Mouse (Mus musculus) embryonic facial prominence, embryonic 12.5 days (tissue): Measurements from ENCODE around the gene Gpr156. TPM values are rescaled to one million over a fixed set of nuclear protein-coding genes. Genes with fewer than 3 reads are reported as not detected.

ENCODE experiments used
- ATAC-seq: fragments of 200-750 bp; cut with Nextera tagmentation; 2 replicates; pipeline ENCODE4 v1.8.0; 2017; ENCODE audit not compliant: insufficient number of reproducible peaks, insufficient read depth, low FRiP score, low TSS enrichment
- H3K27ac ChIP-seq: fragments of 300-500 bp; sonication (generic); 2 replicates; pipeline ENCODE4 v1.5.1; 2016; ENCODE audit warnings: mild to moderate bottlenecking
- H3K27me3 ChIP-seq: fragments of 300-500 bp; sonication (generic); 2 replicates; pipeline ENCODE4 v1.6.1; 2016; ENCODE audit warnings: mild to moderate bottlenecking, moderate library complexity
- H3K36me3 ChIP-seq: fragments of 300-500 bp; sonication (generic); 2 replicates; pipeline ENCODE4 v1.6.1; 2016; ENCODE audit warnings: mild to moderate bottlenecking
- H3K4me1 ChIP-seq: fragments of 300-500 bp; sonication (generic); 2 replicates; pipeline ENCODE4 v1.6.1; 2016
- H3K4me2 ChIP-seq: fragments of 300-500 bp; sonication (generic); replicated peaks from 2 replicates; pipeline ENCODE4 v1.6.1; 2016; ENCODE audit warnings: mild to moderate bottlenecking, moderate library complexity
- H3K4me3 ChIP-seq: fragments of 300-500 bp; sonication (generic); 2 replicates; pipeline ENCODE4 v1.5.1; 2016; ENCODE audit warnings: mild to moderate bottlenecking
- H3K9ac ChIP-seq: fragments of 300-500 bp; sonication (generic); 2 replicates; pipeline ENCODE4 v1.6.1; 2016; ENCODE audit warnings: mild to moderate bottlenecking, moderate library complexity
- H3K9me3 ChIP-seq: fragments of 300-500 bp; sonication (generic); 2 replicates; pipeline ENCODE4 v1.6.1; 2016; ENCODE audit warnings: mild to moderate bottlenecking, moderate library complexity
- WGBS: fragments of 180-500 bp; shearing (Covaris S2); methylation state at CpG from one replicate; pipeline ENCODE4 v1.1.7; 2016; 5-methylcytosine and 5-hydroxymethylcytosine counted together
- polyA plus RNA-seq: library from polyadenylated mRNA; unstranded; fragments of >200 nt; fragmentation: Nextera tagmentation; extraction: Ambion mirVana; gene quantifications from 2 replicates; pipeline ENCODE4 v1.2.1, GENCODE M21; 2016

Gene Gpr156
- polyA plus RNA-seq, 1 experiment from 2014 or later, result 1.5 TPM

DNA sequence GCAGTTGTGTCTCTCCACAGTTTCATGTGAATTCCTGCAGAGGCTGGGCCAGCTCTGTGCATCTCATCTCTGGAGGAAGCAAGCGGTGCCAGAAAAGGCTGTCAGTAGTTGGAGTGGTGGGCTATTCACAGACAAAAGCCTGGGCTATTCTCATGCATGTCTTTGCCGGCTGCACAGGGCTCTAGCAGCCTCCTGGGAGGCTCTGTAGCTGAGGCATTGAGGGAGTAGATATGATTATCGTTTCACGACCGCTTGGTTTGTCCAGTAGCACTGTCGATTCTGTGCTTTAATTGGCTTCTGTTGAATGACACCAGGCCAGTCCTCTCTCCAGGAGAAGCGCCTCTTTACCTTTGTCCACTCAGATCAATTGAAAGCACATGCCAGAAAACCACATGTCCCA, 9.8 kb downstream of the Gpr156 start:
- Histone ChIP-seq H3K4me3 (no peak overlapping the region), H3K36me3 (no peaks in the 10 kb centered on the region), H3K9ac (0 out of 2 replicates have a peak overlapping the region, but pooled peaks have one; percentile 2), H3K4me2 (no peak overlapping the region), H3K4me1 (peaks cover 5% of the 10 kb centered on the region; the same call in 1 of the 2 replicates), H3K27ac (0 out of 2 replicates have a peak overlapping the region, but pooled peaks have one; percentile 17), H3K9me3 (no peaks in the 10 kb centered on the region), H3K27me3 (no peaks in the 10 kb centered on the region)
- 23% methylated on average over 7 of the region's 7 CpGs for WGBS
- no peak for ATAC-seq

DNA sequence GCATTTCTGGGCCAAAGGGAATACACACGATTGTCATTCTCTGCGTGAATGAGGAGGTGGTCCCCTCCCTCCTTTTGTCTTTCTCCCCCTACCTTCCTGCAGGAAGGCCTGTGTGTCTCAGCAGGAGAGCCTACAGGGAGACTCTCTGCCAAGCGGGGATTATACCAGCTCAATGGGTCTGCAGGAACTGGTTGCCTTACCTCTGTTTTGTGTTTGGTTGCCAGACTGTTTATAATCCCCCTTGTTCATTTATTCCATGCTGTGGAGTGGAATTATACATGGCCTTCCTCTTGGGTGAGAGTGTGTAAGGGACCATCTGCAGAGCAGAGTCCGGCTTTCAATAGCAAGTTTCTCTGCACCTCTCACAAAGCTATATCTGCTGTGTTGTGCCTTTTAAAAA, 10.8 kb downstream of the Gpr156 start:
- no peaks in the 10 kb centered on the region for H3K9me3 ChIP-seq
- no peaks in the 10 kb centered on the region for H3K27me3 ChIP-seq
- 25% methylated on average over 4 of the region's 4 CpGs for WGBS
- H3K9ac ChIP-seq, result no peak overlapping the region
- H3K4me2 ChIP-seq, result no peak overlapping the region
- no peak overlapping the region for H3K27ac ChIP-seq
- no peak for ATAC-seq
- H3K4me3 ChIP-seq, result no peak overlapping the region
- peaks cover 5% of the 10 kb centered on the region; the same call in 1 of the 2 replicates for H3K4me1 ChIP-seq
- H3K36me3 ChIP-seq, result no peaks in the 10 kb centered on the region

- Histone ChIP-seq H3K27me3 (no peaks in the 10 kb centered on the region), H3K9ac (no peak overlapping the region), H3K36me3 (no peaks in the 10 kb centered on the region), H3K9me3 (no peaks in the 10 kb centered on the region), H3K4me3 (no peak overlapping the region), H3K4me2 (no peak overlapping the region), H3K27ac (no peak overlapping the region), H3K4me1 (peaks cover 5% of the 10 kb centered on the region; the same call in 1 of the 2 replicates)
- ATAC-seq, result no peak
- WGBS, result 48% methylated on average over 2 of the region's 2 CpGs
These were observed 12.7 kb downstream of the Gpr156 start for GRCm38 (mm10) chr16:37929006-37929405.

DNA sequence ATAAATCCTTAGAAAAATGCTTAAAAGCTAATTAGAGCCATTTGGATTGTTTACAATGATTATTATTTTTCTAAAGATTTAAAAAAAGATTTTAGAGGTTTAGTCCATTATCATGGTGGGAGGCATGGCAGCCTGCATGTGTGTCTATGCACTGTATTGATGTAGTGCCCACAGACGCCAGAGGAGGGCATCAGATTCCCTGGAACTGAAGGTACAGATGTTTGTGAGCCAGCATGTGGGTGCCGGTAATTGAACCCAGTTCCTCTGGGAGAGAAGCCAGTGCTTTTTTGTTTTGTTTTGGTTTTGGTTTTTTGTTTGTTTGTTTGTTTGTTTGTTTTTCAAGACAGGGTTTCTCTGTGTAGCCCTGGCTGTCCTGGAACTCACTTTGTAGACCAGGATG, 13.3 kb downstream of the Gpr156 start:
- 82% methylated on average over 2 of the region's 2 CpGs for WGBS
- Histone ChIP-seq H3K4me1 (peaks cover 5% of the 10 kb centered on the region; the same call in 1 of the 2 replicates), H3K9me3 (no peaks in the 10 kb centered on the region), H3K4me3 (no peak overlapping the region), H3K4me2 (no peak overlapping the region), H3K27ac (no peak overlapping the region), H3K36me3 (no peaks in the 10 kb centered on the region), H3K27me3 (no peaks in the 10 kb centered on the region), H3K9ac (no peak overlapping the region)
- ATAC-seq, result no peak

GRCm38 (mm10) chr16:37934932-37935331, 18.6 kb downstream of the Gpr156 start:
- H3K36me3 ChIP-seq, result no peaks in the 10 kb centered on the region
- no peak overlapping the region for H3K4me3 ChIP-seq
- no peak overlapping the region for H3K9ac ChIP-seq
- H3K9me3 ChIP-seq, result no peaks in the 10 kb centered on the region
- 88% methylated on average over 2 of the region's 2 CpGs for WGBS
- no peaks in the 10 kb centered on the region for H3K27me3 ChIP-seq
- no peak for ATAC-seq
- no peak overlapping the region for H3K27ac ChIP-seq
- no peaks in the 10 kb centered on the region; the same call in 1 of the 2 replicates for H3K4me1 ChIP-seq
- H3K4me2 ChIP-seq, result no peak overlapping the region

GRCm38 (mm10) chr16:37937276-37937675, 21.0 kb downstream of the Gpr156 start:
- H3K9me3 ChIP-seq, result no peaks in the 10 kb centered on the region
- H3K27me3 ChIP-seq, result no peaks in the 10 kb centered on the region
- peaks cover 4% of the 10 kb centered on the region; the same call in 1 of the 2 replicates for H3K4me1 ChIP-seq
- no peak overlapping the region for H3K27ac ChIP-seq
- no peak for ATAC-seq
- H3K4me3 ChIP-seq, result no peak overlapping the region
- no peak overlapping the region for H3K4me2 ChIP-seq
- no peak overlapping the region for H3K9ac ChIP-seq
- H3K36me3 ChIP-seq, result no peaks in the 10 kb centered on the region
- WGBS, result 48% methylated on average over 8 of the region's 8 CpGs

DNA sequence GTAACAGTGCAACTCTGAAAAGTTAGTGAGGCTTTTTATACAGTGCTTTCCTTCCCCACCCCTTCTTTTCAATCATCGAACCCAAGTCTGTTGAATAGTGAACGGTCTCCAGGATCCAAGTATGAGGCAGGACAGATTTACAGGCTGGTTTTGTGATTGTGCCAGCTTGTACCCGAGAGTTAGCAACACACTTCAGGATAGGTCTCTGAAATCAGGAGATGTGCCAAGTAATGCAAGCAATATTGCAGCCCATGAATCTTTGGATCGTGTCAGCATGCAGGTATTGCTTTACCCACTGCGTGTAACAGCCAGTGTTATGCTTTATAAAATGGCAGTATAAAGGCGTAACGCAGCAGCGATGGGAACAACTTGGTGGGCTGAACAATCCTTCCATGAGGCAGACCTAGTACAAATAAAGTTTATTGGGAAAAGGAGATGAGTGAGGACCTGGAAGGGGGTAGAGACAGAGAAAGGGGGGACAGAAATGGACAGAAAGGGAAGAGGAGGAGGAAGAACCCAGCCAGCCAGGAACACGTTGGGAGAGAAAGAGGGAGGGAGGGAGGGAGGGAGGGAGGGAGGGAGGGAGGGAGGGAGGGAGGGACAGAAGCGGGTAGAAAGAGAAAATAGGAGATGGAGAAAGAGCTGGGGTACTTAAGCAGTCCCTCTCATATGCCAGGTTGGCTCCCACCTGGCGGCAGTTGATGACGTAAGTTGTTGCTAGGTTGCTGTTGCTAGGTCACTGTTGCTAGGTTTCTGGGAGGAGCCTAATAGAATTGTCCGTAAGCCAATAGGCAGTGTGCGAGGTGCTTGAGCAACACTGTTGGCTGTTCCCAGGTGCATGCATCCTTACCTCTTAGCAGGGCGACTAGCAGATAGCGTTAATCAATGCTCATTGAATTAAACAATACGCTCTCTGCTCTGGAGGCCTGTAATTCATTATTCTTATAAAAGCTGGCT, 22.1 kb downstream of the Gpr156 start:
- ATAC-seq, result peak; percentile 83; the same call in 1 of the 2 replicates
- Histone ChIP-seq H3K4me2 (no peak overlapping the region; the same call in 1 of the 2 replicates), H3K36me3 (no peaks in the 10 kb centered on the region), H3K4me1 (peaks cover 7% of the 10 kb centered on the region; the same call in 1 of the 2 replicates), H3K9me3 (no peaks in the 10 kb centered on the region), H3K27ac (no peak overlapping the region), H3K9ac (no peak overlapping the region), H3K4me3 (no peak overlapping the region), H3K27me3 (no peaks in the 10 kb centered on the region)
- 53% methylated on average over 16 of the region's 17 CpGs for WGBS

- Histone ChIP-seq H3K27me3 (no peaks in the 10 kb centered on the region), H3K4me2 (no peak overlapping the region; the same call in 1 of the 2 replicates), H3K27ac (no peak overlapping the region), H3K4me1 (peaks cover 12% of the 10 kb centered on the region; the same call in 1 of the 2 replicates), H3K9me3 (no peaks in the 10 kb centered on the region), H3K36me3 (no peaks in the 10 kb centered on the region), H3K9ac (no peak overlapping the region), H3K4me3 (no peak overlapping the region)
- ATAC-seq, result no peak
- WGBS, result 70% methylated on average over 11 of the region's 11 CpGs
These were observed 23.0 kb downstream of the Gpr156 start for GRCm38 (mm10) chr16:37939082-37939863.

DNA sequence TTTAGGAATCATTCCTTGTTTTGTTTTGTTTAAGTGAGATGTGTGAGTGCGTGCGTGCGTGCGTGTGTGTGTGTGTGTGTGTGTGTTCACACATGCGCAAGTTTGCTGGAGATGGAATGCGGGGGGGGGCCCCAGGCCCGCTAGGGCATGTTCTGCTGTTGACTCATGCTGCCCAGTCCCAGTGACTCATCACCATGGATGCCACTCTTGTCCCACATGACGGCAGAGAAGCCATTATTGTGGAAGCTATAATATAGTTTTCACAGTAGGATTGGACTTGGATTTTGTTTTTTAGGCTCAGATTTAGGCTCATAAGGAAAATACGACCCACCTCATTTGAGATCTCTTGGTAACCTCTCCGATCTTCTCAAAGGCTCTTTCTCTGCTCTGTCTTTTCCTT, 24.0 kb downstream of the Gpr156 start:
- Histone ChIP-seq H3K27ac (no peak overlapping the region), H3K4me2 (no peak overlapping the region), H3K4me3 (no peak overlapping the region), H3K4me1 (peaks cover 12% of the 10 kb centered on the region; the same call in 1 of the 2 replicates), H3K36me3 (no peaks in the 10 kb centered on the region), H3K9me3 (no peaks in the 10 kb centered on the region), H3K27me3 (no peaks in the 10 kb centered on the region), H3K9ac (no peak overlapping the region)
- no peak for ATAC-seq
- 82% methylated on average over 10 of the region's 10 CpGs for WGBS

DNA sequence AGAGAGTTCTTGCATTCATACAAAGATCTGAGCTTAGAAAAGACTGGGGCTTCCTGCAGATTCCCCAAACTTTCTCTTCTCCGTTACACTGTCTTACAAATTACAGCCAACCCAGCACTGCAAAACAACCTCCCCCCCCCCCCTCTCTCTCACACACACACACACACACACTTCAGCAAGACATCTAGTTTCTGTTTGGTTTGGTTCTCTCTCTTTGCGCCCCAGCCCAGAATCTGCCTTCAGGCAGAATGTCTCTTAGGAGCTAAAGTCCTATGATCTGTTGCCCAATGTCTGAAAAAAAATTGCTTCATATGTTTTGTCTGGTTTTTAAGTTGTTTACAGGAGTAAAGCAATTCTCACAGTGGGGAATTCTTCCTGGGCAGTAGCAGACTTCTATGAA, 27.4 kb downstream of the Gpr156 start:
- no peak overlapping the region; the same call in 1 of the 2 replicates for H3K9ac ChIP-seq
- peaks cover 12% of the 10 kb centered on the region; the same call in 1 of the 2 replicates for H3K4me1 ChIP-seq
- H3K36me3 ChIP-seq, result no peaks in the 10 kb centered on the region
- ATAC-seq, result no peak
- H3K4me3 ChIP-seq, result no peak overlapping the region
- H3K27me3 ChIP-seq, result no peaks in the 10 kb centered on the region
- 45% methylated on average over 2 of the region's 2 CpGs for WGBS
- no peaks in the 10 kb centered on the region for H3K9me3 ChIP-seq
- no peak overlapping the region for H3K27ac ChIP-seq
- H3K4me2 ChIP-seq, result no peak overlapping the region

DNA sequence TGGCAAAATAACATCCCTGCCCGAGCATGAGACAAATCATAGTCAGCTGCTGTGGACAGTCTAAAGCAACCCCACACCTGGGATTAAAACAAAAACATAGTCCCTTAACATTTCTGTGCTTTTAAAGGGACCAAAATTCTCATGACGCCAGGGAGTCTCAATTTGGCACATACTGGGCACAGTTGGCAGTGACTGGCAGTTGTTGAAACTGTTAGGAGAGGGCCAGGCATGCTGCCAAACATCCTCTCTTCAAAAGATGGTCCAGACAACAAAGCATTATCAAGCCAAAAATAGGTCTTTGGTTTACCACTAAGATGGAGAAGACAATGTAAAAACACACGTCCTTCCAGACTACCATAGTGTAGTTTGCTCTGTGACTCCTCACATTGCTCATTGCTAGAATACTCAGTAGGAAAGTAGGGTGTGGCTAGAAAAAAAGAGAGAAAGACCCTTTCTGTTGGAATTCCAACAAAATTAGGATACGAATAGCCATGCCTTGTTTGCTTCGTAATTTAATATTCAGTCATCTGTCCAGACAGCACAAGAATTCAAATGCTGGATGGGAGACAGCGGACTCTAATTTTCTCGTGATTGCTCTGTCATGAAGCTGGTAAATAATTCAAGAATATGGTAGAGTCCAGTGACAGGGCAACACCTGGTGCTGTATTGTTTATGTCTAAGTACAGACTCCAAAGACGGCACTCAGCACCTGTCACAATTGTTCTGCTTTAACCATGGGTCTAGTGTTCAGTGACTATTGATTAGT, 28.9 kb downstream of the Gpr156 start:
- Histone ChIP-seq H3K9ac (no peak overlapping the region), H3K27ac (no peak overlapping the region), H3K9me3 (no peaks in the 10 kb centered on the region), H3K4me2 (no peak overlapping the region), H3K4me1 (0 out of 2 replicates have a peak, but pooled peaks cover 11% of the 10 kb centered on the region), H3K4me3 (no peak overlapping the region), H3K36me3 (no peaks in the 10 kb centered on the region), H3K27me3 (no peaks in the 10 kb centered on the region)
- no peak for ATAC-seq
- 63% methylated on average over 8 of the region's 8 CpGs for WGBS
